Mouse (Mus musculus) common myeloid progenitor, adult 5-6 weeks (primary cell): Measurements from ENCODE around the gene Scaf4. TPM values are rescaled to one million over a fixed set of nuclear protein-coding genes. Genes with fewer than 3 reads are reported as not detected.

Experiments
- total RNA-seq: library from RNA; stranded (forward); fragments of 200-1000, 187-1606 nt; gene quantifications from 2 replicates; pipeline ENCODE4 v1.2.3, GENCODE M21; 2017

Scaf4 gene
- total RNA-seq, 1 experiment from 2014 or later, result 26.9 TPM

Other genes with a start within 250 kb of the Scaf4 start
- 29.2 and 34.5 TPM in 2 replicates for gene Tiam1, start 140.7 kb downstream of the Scaf4 start, total RNA-seq
- 776 and 837 TPM in 2 replicates for gene Sod1, start 63.7 kb downstream of the Scaf4 start, total RNA-seq
- gene Hunk, start 101.5 kb upstream of the Scaf4 start, total RNA-seq, result not detected in 2 replicates